Mouse (Mus musculus): ENCODE results near the gene Ccdc97.

- no peak for TF ChIP-seq CTCF (IDR thresholded peaks at IDR 0.05; ENCODE audit: low read depth, low read length)
- TF ChIP-seq POLR2A (IDR thresholded peaks at IDR 0.05; ENCODE audit: extremely low read depth, insufficient read depth, low read length): no peak
Observed at GRCm38 (mm10) chr7:25666381-25666780, 52.5 kb downstream of the Ccdc97 start.

Data from liver, adult 2 months (tissue).